Mouse (Mus musculus) spleen, adult 2 months (tissue): ENCODE measurements around the gene Efna5.

Experiments
- CTCF ChIP-seq: fragments of 200-500 bp; IDR thresholded peaks from 2 replicates; pipeline ENCODE4 v1.5.1; 2011; ENCODE audit warnings: mild to moderate bottlenecking, inconsistent platforms; ENCODE audit not compliant: insufficient read depth, insufficient read length, insufficient replicate concordance; ENCODE audit errors: extremely low read depth
- POLR2A ChIP-seq: fragments of 200-500 bp; IDR thresholded peaks from 2 replicates; pipeline ENCODE4 v1.6.1; 2011; ENCODE audit warnings: low read depth, low read length, inconsistent platforms

DNA sequence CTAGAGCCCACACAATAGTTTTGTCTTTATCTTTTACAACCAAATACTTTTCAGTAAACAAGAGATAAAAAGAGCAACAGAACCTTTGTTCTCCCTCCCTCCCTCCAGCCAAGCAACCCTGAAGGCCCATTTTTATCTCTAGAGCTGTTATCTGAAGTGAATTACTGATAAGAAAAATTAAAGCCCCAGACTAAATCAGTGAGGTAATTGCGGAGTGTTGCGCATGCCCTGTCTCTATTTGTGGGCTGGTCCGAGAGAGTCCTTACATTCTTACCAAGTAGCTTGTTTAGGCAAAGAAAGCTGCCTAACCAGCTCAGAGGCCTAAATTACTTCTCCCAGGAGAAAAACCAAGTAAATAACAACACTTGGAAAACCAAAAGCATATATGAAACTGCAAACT, 167.7 kb downstream of the Efna5 start:
- no peak for TF ChIP-seq CTCF
- no peak for TF ChIP-seq POLR2A
